Mouse (Mus musculus) limb, embryonic 11.5 days (tissue): ENCODE results near the gene Mtcl1. TPM values are rescaled to one million over a fixed set of nuclear protein-coding genes. Genes with fewer than 3 reads are reported as not detected.

Source experiments
- ATAC-seq: fragments of 200-750 bp; cut with Nextera tagmentation; 2 replicates; pipeline ENCODE4 v1.8.0; 2017; ENCODE audit warnings: low read depth; ENCODE audit not compliant: insufficient number of reproducible peaks, low FRiP score, low TSS enrichment
- DNase-seq: peaks from one replicate; pipeline ENCODE4 v3.0.0-alpha.2; 2015; ENCODE audit warnings: low spot score
- H3K27ac ChIP-seq: fragments of 300-500 bp; sonication (generic); replicated peaks from 2 replicates; pipeline ENCODE4 v1.5.1; 2014; ENCODE audit warnings: low read depth, mild to moderate bottlenecking, low read length
- H3K27me3 ChIP-seq: fragments of 300-500 bp; sonication (generic); 2 replicates; pipeline ENCODE4 v1.6.1; 2014; ENCODE audit warnings: mild to moderate bottlenecking, low read length, mixed read lengths; ENCODE audit not compliant: control insufficient read depth, insufficient read depth
- H3K36me3 ChIP-seq: fragments of 300-500 bp; sonication (generic); 2 replicates; pipeline ENCODE4 v1.6.1; 2014; ENCODE audit warnings: mild to moderate bottlenecking, low read length, moderate library complexity, mixed read lengths; ENCODE audit not compliant: control insufficient read depth, insufficient read depth
- H3K4me1 ChIP-seq: fragments of 300-500 bp; sonication (generic); 2 replicates; pipeline ENCODE4 v1.6.1; 2014; ENCODE audit warnings: low read length, mixed read lengths; ENCODE audit not compliant: control insufficient read depth, insufficient read depth
- H3K4me2 ChIP-seq: fragments of 300-500 bp; sonication (generic); 2 replicates; pipeline ENCODE4 v1.6.1; 2014; ENCODE audit warnings: low read depth, mild to moderate bottlenecking, moderate library complexity; ENCODE audit not compliant: severe bottlenecking
- H3K4me3 ChIP-seq: fragments of 300-500 bp; sonication (generic); 2 replicates; pipeline ENCODE4 v1.5.1; 2014; ENCODE audit warnings: low read depth, low read length
- H3K9ac ChIP-seq: fragments of 300-500 bp; sonication (generic); 2 replicates; pipeline ENCODE4 v1.6.1; 2014; ENCODE audit warnings: mild to moderate bottlenecking, low read length
- H3K9me3 ChIP-seq: fragments of 300-500 bp; sonication (generic); 2 replicates; pipeline ENCODE4 v1.6.1; 2016; ENCODE audit warnings: low read length; ENCODE audit not compliant: control insufficient read depth
- WGBS: fragments of 180-500 bp; shearing (Covaris S2); extraction: QIAGEN DNeasy Blood & Tissue Kit; methylation state at CpG from one replicate; pipeline ENCODE4 v1.1.7; 2014; 5-methylcytosine and 5-hydroxymethylcytosine counted together
- polyA plus RNA-seq: library from polyadenylated mRNA; unstranded; fragments of >200 nt; fragmentation: Nextera tagmentation; extraction: Ambion mirVana; gene quantifications from 2 replicates; pipeline ENCODE4 v1.2.1, GENCODE M21; 2014

Mtcl1 gene
- polyA plus RNA-seq, 1 experiment from 2014 or later = 5.7 TPM

- WGBS = 91% methylated on average over 1 of the region's 1 CpGs
- no peak for ATAC-seq
Measured at GRCm38 (mm10) chr17:66457278-66457677, 7.7 kb upstream of the Mtcl1 start.

GRCm38 (mm10) chr17:66451143-66451542 is 1.6 kb upstream of the Mtcl1 start:
- ATAC-seq (no peak), DNase-seq (peak; percentile 94)
- Histone ChIP-seq H3K27ac (no peak overlapping the region), H3K4me3 (no peak overlapping the region), H3K36me3 (no peaks in the 10 kb centered on the region), H3K4me2 (no peak overlapping the region), H3K9me3 (no peaks in the 10 kb centered on the region), H3K9ac (no peak overlapping the region), H3K27me3 (peaks cover 13% of the 10 kb centered on the region; the same call in 1 of the 2 replicates), H3K4me1 (peaks cover 14% of the 10 kb centered on the region; the same call in 1 of the 2 replicates)
- WGBS = 3% methylated on average over 11 of the region's 11 CpGs

More at GRCm38 (mm10) chr17:66457278-66457677, 7.7 kb upstream of the Mtcl1 start:
- DNase-seq = no peak
- Histone ChIP-seq H3K9me3 (no peaks in the 10 kb centered on the region), H3K4me1 (no peaks in the 10 kb centered on the region), H3K9ac (no peak overlapping the region), H3K4me3 (no peak overlapping the region), H3K36me3 (no peaks in the 10 kb centered on the region), H3K4me2 (no peak overlapping the region), H3K27me3 (no peaks in the 10 kb centered on the region), H3K27ac (no peak overlapping the region)

GRCm38 (mm10) chr17:66450526-66451070 is 1.0 kb upstream of the Mtcl1 start:
- peak overlapping the region; percentile 97 for H3K4me2 ChIP-seq
- peaks cover 13% of the 10 kb centered on the region; the same call in 1 of the 2 replicates for H3K27me3 ChIP-seq
- no peaks in the 10 kb centered on the region for H3K9me3 ChIP-seq
- H3K4me3 ChIP-seq = peak overlapping the region; percentile 75
- H3K36me3 ChIP-seq = no peaks in the 10 kb centered on the region
- no peak for ATAC-seq
- peak; percentile 34 for DNase-seq
- WGBS = 2% methylated on average over 18 of the region's 18 CpGs
- no peak overlapping the region for H3K9ac ChIP-seq
- H3K27ac ChIP-seq = no peak overlapping the region
- peaks cover 14% of the 10 kb centered on the region; the same call in 1 of the 2 replicates for H3K4me1 ChIP-seq

- peak; percentile 69 for DNase-seq
- WGBS = under 1% methylated on average over 98 of the region's 136 CpGs
- peaks cover 14% of the 10 kb centered on the region; the same call in 1 of the 2 replicates for H3K4me1 ChIP-seq
- no peaks in the 10 kb centered on the region for H3K9me3 ChIP-seq
- H3K4me3 ChIP-seq = peak overlapping the region; percentile 75
- peak overlapping the region; percentile 97 for H3K4me2 ChIP-seq
- H3K36me3 ChIP-seq = no peaks in the 10 kb centered on the region
- peak; percentile 19 for ATAC-seq
- H3K27me3 ChIP-seq = peaks cover 13% of the 10 kb centered on the region; the same call in 1 of the 2 replicates
- peak overlapping the region; percentile 76 for H3K9ac ChIP-seq
- H3K27ac ChIP-seq = 0 out of 2 replicates have a peak overlapping the region, but pooled peaks have one; percentile 14
Measured at GRCm38 (mm10) chr17:66448421-66449405, 837 bp downstream of the Mtcl1 start.

GRCm38 (mm10) chr17:66447978-66448377 is 1.6 kb downstream of the Mtcl1 start:
- DNase-seq = no peak
- H3K27me3 ChIP-seq = peaks cover 13% of the 10 kb centered on the region; the same call in 1 of the 2 replicates
- H3K9me3 ChIP-seq = no peaks in the 10 kb centered on the region
- H3K36me3 ChIP-seq = no peaks in the 10 kb centered on the region
- peak overlapping the region; percentile 76; the same call in 1 of the 2 replicates for H3K9ac ChIP-seq
- 1% methylated on average over 13 of the region's 13 CpGs for WGBS
- ATAC-seq = no peak
- peak overlapping the region; percentile 97 for H3K4me2 ChIP-seq
- H3K4me1 ChIP-seq = peaks cover 14% of the 10 kb centered on the region; the same call in 1 of the 2 replicates
- no peak overlapping the region for H3K27ac ChIP-seq
- peak overlapping the region; percentile 75 for H3K4me3 ChIP-seq

- Histone ChIP-seq H3K9ac (no peak overlapping the region), H3K4me3 (peak overlapping the region; percentile 75; the same call in 1 of the 2 replicates), H3K4me1 (peaks cover 14% of the 10 kb centered on the region; the same call in 1 of the 2 replicates), H3K27ac (no peak overlapping the region), H3K4me2 (peak overlapping the region; percentile 97; the same call in 1 of the 2 replicates), H3K36me3 (no peaks in the 10 kb centered on the region), H3K27me3 (peaks cover 13% of the 10 kb centered on the region; the same call in 1 of the 2 replicates), H3K9me3 (no peaks in the 10 kb centered on the region)
- ATAC-seq = no peak
- no peak for DNase-seq
- 36% methylated on average over 7 of the region's 7 CpGs for WGBS
Measured at GRCm38 (mm10) chr17:66447007-66447312, 2.6 kb downstream of the Mtcl1 start.

GRCm38 (mm10) chr17:66446196-66447006 is 3.1 kb downstream of the Mtcl1 start:
- DNase-seq = no peak
- Histone ChIP-seq H3K4me2 (peak overlapping the region; percentile 97), H3K4me3 (no peak overlapping the region), H3K36me3 (no peaks in the 10 kb centered on the region), H3K4me1 (peaks cover 14% of the 10 kb centered on the region; the same call in 1 of the 2 replicates), H3K27ac (no peak overlapping the region), H3K9me3 (no peaks in the 10 kb centered on the region), H3K9ac (no peak overlapping the region), H3K27me3 (peaks cover 13% of the 10 kb centered on the region; the same call in 1 of the 2 replicates)
- WGBS = 29% methylated on average over 7 of the region's 7 CpGs
- no peak for ATAC-seq
